Mouse (Mus musculus) midbrain, embryonic 11.5 days (tissue): ENCODE measurements at regions not wholly inside any gene's neighbourhood (a gene's known extent, or its start where the extent isn't known, plus 50 kb on each side); places are given as distances from the start of the nearest gene placed in this dataset.

Experiments used
- ATAC-seq: fragments of 200-750 bp; cut with Nextera tagmentation; 2 replicates; pipeline ENCODE4 v1.8.0; 2017; ENCODE audit warnings: moderate TSS enrichment, moderate library complexity; ENCODE audit not compliant: low FRiP score
- DNase-seq: peaks from one replicate; pipeline ENCODE4 v3.0.0; 2015; ENCODE audit warnings: low spot score; ENCODE audit errors: missing footprints
- H3K27ac ChIP-seq: fragments of 300-500 bp; sonication (generic); 2 replicates; pipeline ENCODE4 v1.5.1; 2014; ENCODE audit warnings: low read depth, low read length
- H3K27me3 ChIP-seq: fragments of 300-500 bp; sonication (generic); 2 replicates; pipeline ENCODE4 v1.6.1; 2014; ENCODE audit warnings: mild to moderate bottlenecking, low read length, moderate library complexity, mixed read lengths; ENCODE audit not compliant: control insufficient read depth, insufficient read depth
- H3K36me3 ChIP-seq: fragments of 300-500 bp; sonication (generic); 2 replicates; pipeline ENCODE4 v1.6.1; 2014; ENCODE audit warnings: mild to moderate bottlenecking, low read length, moderate library complexity, mixed read lengths; ENCODE audit not compliant: control insufficient read depth, insufficient read depth
- H3K4me1 ChIP-seq: fragments of 300-500 bp; sonication (generic); 2 replicates; pipeline ENCODE4 v1.6.1; 2014; ENCODE audit warnings: low read length; ENCODE audit not compliant: control insufficient read depth, insufficient read depth
- H3K4me2 ChIP-seq: fragments of 300-500 bp; sonication (generic); 2 replicates; pipeline ENCODE4 v1.6.1; 2014; ENCODE audit warnings: mild to moderate bottlenecking, moderate library complexity
- H3K4me3 ChIP-seq: fragments of 300-500 bp; sonication (generic); 2 replicates; pipeline ENCODE4 v1.5.1; 2014; ENCODE audit warnings: low read depth, low read length
- H3K9ac ChIP-seq: fragments of 300-500 bp; sonication (generic); 2 replicates; pipeline ENCODE4 v1.6.1; 2014; ENCODE audit warnings: low read length
- H3K9me3 ChIP-seq: fragments of 300-500 bp; sonication (generic); 2 replicates; pipeline ENCODE4 v1.6.1; 2016; ENCODE audit warnings: low read length; ENCODE audit not compliant: control insufficient read depth
- WGBS: fragments of 180-500 bp; shearing (Covaris S2); extraction: QIAGEN DNeasy Blood & Tissue Kit; methylation state at CpG from one replicate; pipeline ENCODE4 v1.1.7; 2014; 5-methylcytosine and 5-hydroxymethylcytosine counted together

DNA sequence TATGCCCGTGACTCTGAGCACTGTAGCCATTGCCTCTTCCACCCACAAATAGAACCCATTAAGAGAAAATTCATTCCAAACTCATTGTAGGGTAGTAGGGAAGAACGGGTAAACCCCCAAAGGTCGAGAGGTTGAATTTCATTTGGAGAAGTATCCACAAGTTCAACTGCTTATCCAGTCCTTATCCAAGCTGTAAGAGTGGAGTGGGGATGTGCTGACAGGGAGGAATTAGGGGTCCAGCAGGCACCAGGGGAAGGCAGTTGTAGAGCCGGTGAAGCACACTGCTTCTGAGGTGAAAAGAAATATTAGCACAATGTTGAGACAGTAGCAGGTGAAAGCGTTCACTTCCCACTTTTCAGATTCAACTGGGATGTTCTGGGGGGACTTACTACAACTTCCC, 71.7 kb upstream of the Hand2 start:
- Histone ChIP-seq H3K9me3 (no peaks in the 10 kb centered on the region), H3K27me3 (no peaks in the 10 kb centered on the region), H3K27ac (no peak overlapping the region), H3K9ac (no peak overlapping the region), H3K4me1 (no peaks in the 10 kb centered on the region), H3K36me3 (no peaks in the 10 kb centered on the region), H3K4me2 (no peak overlapping the region), H3K4me3 (no peak overlapping the region)
- DNase-seq: no peak
- 83% methylated on average over 5 of the region's 5 CpGs for WGBS
- ATAC-seq: no peak
